Mouse (Mus musculus) heart, postnatal 0 days (tissue): ENCODE measurements at regions not wholly inside any gene's neighbourhood (a gene's known extent, or its start where the extent isn't known, plus 50 kb on each side); places are given as distances from the start of the nearest gene placed in this dataset.

ENCODE experiments used
- ATAC-seq: fragments of 200-750 bp; cut with Nextera tagmentation; 2 replicates; pipeline ENCODE4 v1.8.0; 2017; ENCODE audit warnings: low read depth, moderate number of reproducible peaks, moderate library complexity; ENCODE audit not compliant: insufficient read depth
- DNase-seq: peaks from one replicate; pipeline ENCODE4 v3.0.0-alpha.2; 2016; ENCODE audit warnings: low spot score
- H3K27ac ChIP-seq: fragments of 300-500 bp; sonication (generic); 2 replicates; pipeline ENCODE4 v1.5.1; 2014; ENCODE audit warnings: low read depth, mild to moderate bottlenecking
- H3K27me3 ChIP-seq: fragments of 300-500 bp; sonication (generic); 2 replicates; pipeline ENCODE4 v1.6.1; 2014; ENCODE audit warnings: low read length, mixed read lengths; ENCODE audit not compliant: control insufficient read depth, insufficient read depth
- H3K36me3 ChIP-seq: fragments of 300-500 bp; sonication (generic); replicated peaks from 2 replicates; pipeline ENCODE4 v1.6.1; 2014; ENCODE audit warnings: low read length, mixed read lengths; ENCODE audit not compliant: control insufficient read depth, insufficient read depth
- H3K4me1 ChIP-seq: fragments of 300-500 bp; sonication (generic); 2 replicates; pipeline ENCODE4 v1.6.1; 2014; ENCODE audit warnings: antibody characterized with exemption; ENCODE audit not compliant: control insufficient read depth, insufficient read depth
- H3K4me2 ChIP-seq: fragments of 300-500 bp; sonication (generic); 2 replicates; pipeline ENCODE4 v1.6.1; 2014; ENCODE audit warnings: low read depth, mild to moderate bottlenecking, low read length, moderate library complexity
- H3K4me3 ChIP-seq: fragments of 300-500 bp; sonication (generic); 2 replicates; pipeline ENCODE4 v1.5.1; 2014; ENCODE audit warnings: low read depth, low read length
- H3K9ac ChIP-seq: fragments of 300-500 bp; sonication (generic); replicated peaks from 2 replicates; pipeline ENCODE4 v1.6.1; 2014; ENCODE audit warnings: low read depth, low read length, mixed read lengths
- H3K9me3 ChIP-seq: fragments of 300-500 bp; sonication (generic); replicated peaks from 2 replicates; pipeline ENCODE4 v1.6.1; 2016; ENCODE audit warnings: low read length; ENCODE audit not compliant: control insufficient read depth
- CTCF ChIP-seq: IDR thresholded peaks from 2 replicates; pipeline ENCODE4 v1.5.1; 2016; ENCODE audit warnings: antibody characterized with exemption, control low read depth, low read depth
- EP300 ChIP-seq: IDR thresholded peaks from 2 replicates; pipeline ENCODE4 v1.6.1; 2016; ENCODE audit warnings: antibody characterized with exemption, low read depth
- WGBS: fragments of 180-500 bp; shearing (Covaris S2); extraction: QIAGEN DNeasy Blood & Tissue Kit; methylation state at CpG from one replicate; pipeline ENCODE4 v1.1.7; 2014; 5-methylcytosine and 5-hydroxymethylcytosine counted together

DNA sequence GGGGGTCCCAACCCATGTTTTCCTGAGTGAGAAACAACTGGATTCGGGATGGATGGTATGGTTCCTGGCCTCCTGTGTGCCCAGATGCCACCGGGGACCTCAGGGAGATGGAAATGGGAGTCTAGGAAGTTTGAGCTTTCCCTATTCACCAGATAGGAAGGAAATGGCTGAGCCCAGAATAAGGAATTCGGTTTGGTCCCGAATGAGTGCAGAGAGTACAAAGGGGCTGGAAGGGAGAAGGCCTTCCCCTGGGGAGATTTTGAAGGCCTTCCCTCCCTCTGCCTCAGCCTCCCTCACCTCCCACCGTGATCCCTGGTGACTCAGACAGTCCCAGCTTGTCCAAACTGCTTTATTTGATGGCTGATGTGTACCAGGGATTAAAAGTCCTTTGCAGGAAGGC, 78.7 kb upstream of the Mpp6 start:
- ATAC-seq = no peak

DNA sequence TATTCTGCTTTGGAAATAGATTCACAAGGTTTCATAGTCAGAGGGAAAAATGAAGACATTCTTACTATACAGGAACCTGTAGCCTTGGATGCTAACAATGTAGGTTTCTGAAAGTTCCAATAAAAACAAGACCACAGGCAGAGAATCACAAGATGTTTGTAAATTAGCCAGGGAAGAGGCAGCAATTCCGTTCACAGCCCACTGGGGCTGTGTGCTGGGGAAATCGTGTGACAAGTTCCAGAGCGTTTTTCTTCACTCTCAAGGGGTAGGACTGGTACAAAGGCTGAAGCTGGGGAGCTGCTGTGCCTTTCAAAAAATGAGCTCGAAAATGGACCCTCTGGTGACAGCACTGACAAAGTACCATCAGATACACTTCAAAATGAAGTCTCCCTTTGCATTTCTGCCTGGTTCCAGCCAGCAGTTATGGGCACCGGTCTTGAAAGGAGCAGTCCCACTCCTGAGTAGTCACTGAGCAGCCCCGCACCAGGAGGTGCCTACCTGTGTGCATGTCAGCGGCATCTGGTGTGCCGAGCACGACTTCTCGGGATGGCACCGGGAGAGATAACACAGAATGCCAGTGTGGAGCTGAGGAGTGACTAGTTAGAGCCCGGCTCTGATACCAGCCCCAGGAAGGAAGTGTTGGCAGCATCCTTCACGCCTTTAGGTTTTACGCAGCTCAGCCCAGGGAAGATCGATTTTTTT, 77.0 kb upstream of the Mpp6 start:
- TF ChIP-seq EP300 (no peak), CTCF (no peak)
- no peak overlapping the region for H3K9ac ChIP-seq
- ATAC-seq (no peak), DNase-seq (no peak)
- H3K4me3 ChIP-seq = 0 out of 2 replicates have a peak overlapping the region, but pooled peaks have one; percentile 5
- H3K36me3 ChIP-seq = no peaks in the 10 kb centered on the region
- H3K4me1 ChIP-seq = no peaks in the 10 kb centered on the region
- H3K27me3 ChIP-seq = no peaks in the 10 kb centered on the region
- no peak overlapping the region; the same call in 1 of the 2 replicates for H3K27ac ChIP-seq
- H3K4me2 ChIP-seq = peak overlapping the region; percentile 37
- 24% methylated on average over 15 of the region's 15 CpGs for WGBS
- no peaks in the 10 kb centered on the region for H3K9me3 ChIP-seq

More for the DNA sequence above, 78.7 kb upstream of the Mpp6 start:
- DNase-seq = no peak
- TF ChIP-seq CTCF (no peak), EP300 (no peak)
- Histone ChIP-seq H3K4me3 (no peak overlapping the region), H3K27ac (no peak overlapping the region), H3K4me2 (no peak overlapping the region), H3K4me1 (no peaks in the 10 kb centered on the region), H3K36me3 (no peaks in the 10 kb centered on the region), H3K9ac (no peak overlapping the region), H3K27me3 (no peaks in the 10 kb centered on the region), H3K9me3 (no peaks in the 10 kb centered on the region)
- 67% methylated on average over 5 of the region's 5 CpGs for WGBS

DNA sequence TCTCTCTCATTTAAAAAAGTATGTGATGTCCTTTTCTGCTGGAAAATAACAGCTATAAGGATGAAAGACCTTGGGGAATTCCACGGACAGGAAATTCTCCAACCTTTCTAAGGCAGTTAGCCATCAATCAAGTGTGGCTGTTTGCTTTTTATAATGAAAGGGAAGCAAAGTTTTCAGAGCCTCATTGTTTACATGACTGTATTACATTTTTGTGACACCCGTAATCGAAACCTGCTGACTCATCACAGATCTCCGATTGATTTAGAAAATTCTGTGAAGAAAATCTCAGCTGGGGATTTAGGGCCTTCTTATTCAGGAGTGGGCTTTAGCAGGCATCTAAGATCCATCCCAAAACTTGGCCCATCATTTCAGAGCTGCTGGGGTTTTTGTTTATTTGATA, 72.4 kb upstream of the Mpp6 start:
- DNase-seq (no peak), ATAC-seq (no peak)
- H3K27ac ChIP-seq = no peak overlapping the region
- H3K4me1 ChIP-seq = no peaks in the 10 kb centered on the region
- no peaks in the 10 kb centered on the region for H3K36me3 ChIP-seq
- no peaks in the 10 kb centered on the region for H3K9me3 ChIP-seq
- H3K4me3 ChIP-seq = no peak overlapping the region
- H3K9ac ChIP-seq = no peak overlapping the region
- H3K27me3 ChIP-seq = no peaks in the 10 kb centered on the region
- 62% methylated on average over 4 of the region's 4 CpGs for WGBS
- TF ChIP-seq EP300 (no peak), CTCF (no peak)
- peak overlapping the region; percentile 21; the same call in 1 of the 2 replicates for H3K4me2 ChIP-seq

DNA sequence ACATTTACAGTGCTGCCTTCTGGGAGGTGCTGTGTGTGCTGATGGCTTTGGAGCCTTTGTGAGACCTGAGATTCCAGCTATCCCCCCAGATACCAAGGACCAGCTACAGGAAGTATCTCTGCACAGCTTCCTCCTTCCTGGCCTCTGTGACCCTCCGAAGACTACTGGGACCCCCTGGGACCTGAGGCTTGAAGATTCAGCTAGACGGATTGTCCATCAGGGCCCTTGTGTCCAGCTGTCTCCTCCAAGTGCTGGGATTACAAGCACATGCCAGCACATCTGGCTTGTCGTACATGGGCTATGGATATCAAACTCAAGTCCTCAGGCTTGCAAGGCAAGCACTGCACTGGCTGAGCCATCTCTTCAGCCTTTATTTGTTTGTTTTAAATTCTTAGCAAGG, 71.7 kb upstream of the Mpp6 start:
- Histone ChIP-seq H3K27me3 (no peaks in the 10 kb centered on the region), H3K4me3 (no peak overlapping the region), H3K9me3 (no peaks in the 10 kb centered on the region), H3K4me1 (no peaks in the 10 kb centered on the region), H3K9ac (no peak overlapping the region), H3K4me2 (no peak overlapping the region), H3K27ac (no peak overlapping the region), H3K36me3 (no peaks in the 10 kb centered on the region)
- WGBS = 62% methylated on average over 3 of the region's 3 CpGs
- TF ChIP-seq EP300 = no peak
- TF ChIP-seq CTCF = no peak
- DNase-seq (no peak), ATAC-seq (no peak)

DNA sequence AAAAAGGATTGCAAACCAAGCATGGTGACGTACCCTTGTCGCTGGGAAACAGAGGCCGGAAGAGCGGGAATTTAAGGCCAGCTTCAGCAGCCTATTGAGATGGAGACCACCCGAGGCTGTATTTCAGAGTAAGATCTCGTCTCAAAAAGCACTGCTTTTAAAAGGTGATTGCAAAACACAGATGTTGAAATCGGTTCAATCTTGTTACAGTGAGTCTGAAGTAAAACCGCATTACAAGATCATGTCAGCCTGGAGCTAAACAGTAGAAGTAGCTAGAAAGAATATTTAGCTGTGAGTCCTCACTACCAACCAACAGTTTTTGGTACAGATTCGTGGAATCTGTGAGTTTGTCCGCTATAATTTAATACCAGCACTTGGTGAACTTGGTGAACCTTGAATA, 69.0 kb upstream of the Mpp6 start:
- 84% methylated on average over 10 of the region's 10 CpGs for WGBS

DNA sequence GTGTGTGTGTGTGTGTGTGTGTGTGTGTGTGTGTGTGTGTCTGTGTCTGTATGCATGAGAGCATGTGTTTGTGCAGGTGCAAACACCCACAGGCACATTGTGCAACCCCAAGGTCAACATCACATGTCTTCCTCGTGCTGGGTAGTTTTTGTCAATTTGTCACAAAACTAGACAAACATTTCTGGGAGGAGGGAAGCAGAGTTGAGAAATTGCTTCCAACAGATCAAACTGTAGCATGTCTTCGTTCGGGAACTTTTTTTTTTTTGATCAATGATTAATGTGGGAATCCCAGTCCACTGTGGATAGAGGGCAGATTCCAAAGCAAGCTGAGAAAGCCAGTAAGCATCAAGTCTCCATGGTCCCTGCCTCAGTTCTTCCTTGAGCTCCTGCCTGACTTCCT, 67.9 kb upstream of the Mpp6 start:
- ATAC-seq = no peak
- Histone ChIP-seq H3K9ac (no peak overlapping the region), H3K4me2 (no peak overlapping the region), H3K27ac (no peak overlapping the region), H3K4me3 (no peak overlapping the region), H3K27me3 (no peaks in the 10 kb centered on the region), H3K36me3 (no peaks in the 10 kb centered on the region), H3K4me1 (no peaks in the 10 kb centered on the region), H3K9me3 (no peaks in the 10 kb centered on the region)
- TF ChIP-seq CTCF (no peak), EP300 (no peak)
- WGBS = 68% methylated on average over 3 of the region's 3 CpGs
- DNase-seq = no peak

More for the DNA sequence above, 69.0 kb upstream of the Mpp6 start:
- Histone ChIP-seq H3K36me3 (no peaks in the 10 kb centered on the region), H3K27me3 (no peaks in the 10 kb centered on the region), H3K9ac (no peak overlapping the region), H3K4me1 (no peaks in the 10 kb centered on the region), H3K9me3 (no peaks in the 10 kb centered on the region), H3K4me3 (no peak overlapping the region), H3K27ac (no peak overlapping the region), H3K4me2 (no peak overlapping the region)
- no peak for TF ChIP-seq EP300
- TF ChIP-seq CTCF = no peak
- ATAC-seq = no peak
- DNase-seq = no peak
